Mouse (Mus musculus) frontal cortex, postnatal 25 days (tissue): ENCODE results near the gene Gm15217.

Experiments used
- DNase-seq, 2 experiments: peaks; one replicate each; pipeline ENCODE4 v3.0.0; 2022; ENCODE audit warnings: low spot score in 2 of 2

Gene Gm15217

GRCm38 (mm10) chr14:46379285-46379684, at the start of gene Gm15217:
Gene Gm15217, plus strand, starts transcription at chr14:46379414.
- DNase-seq = no peak

GRCm38 (mm10) chr14:46333421-46334237, 45.6 kb upstream of the Gm15217 start:
- DNase-seq = no peak

DNA sequence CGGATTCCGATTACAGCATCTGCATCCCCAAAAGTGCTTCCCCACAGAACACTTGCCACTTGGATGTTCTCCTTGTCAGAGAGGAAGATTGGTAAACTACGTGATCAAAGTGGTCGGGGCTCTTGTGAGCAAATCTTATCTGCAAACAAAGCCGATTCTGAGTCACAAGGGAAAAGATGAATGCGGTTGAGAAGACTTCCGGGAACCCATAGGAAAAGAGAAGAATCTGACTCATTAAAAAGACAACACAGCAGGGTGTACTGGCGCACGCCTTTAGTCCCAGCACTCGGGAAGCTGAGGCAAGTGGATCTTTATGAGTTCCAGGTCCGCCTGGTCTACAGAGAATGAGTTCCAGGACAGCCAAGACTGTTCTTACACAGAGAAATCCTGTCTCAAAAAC, 40.4 kb upstream of the Gm15217 start:
- no peak for DNase-seq

DNA sequence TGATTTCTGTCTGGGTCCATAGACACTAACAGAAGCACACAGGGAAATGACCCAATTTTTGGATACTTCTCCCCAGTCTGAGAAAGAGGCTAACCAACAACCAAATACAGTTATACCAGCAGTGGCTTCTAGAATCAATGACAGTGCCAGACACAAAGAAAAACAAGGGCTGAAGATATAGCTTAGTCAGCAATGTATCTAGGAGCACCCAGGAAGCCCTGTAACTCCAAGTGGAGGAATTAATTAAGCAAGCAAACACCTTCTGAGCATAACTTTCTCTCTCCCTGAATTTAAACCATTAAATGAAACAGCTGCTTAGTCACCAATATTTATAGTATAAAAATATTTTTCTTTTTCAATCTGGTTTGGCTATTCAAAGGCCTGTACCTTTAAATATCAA, 34.5 kb upstream of the Gm15217 start:
- no peak for DNase-seq

GRCm38 (mm10) chr14:46357286-46357685, 21.9 kb upstream of the Gm15217 start:
- DNase-seq = no peak

DNA sequence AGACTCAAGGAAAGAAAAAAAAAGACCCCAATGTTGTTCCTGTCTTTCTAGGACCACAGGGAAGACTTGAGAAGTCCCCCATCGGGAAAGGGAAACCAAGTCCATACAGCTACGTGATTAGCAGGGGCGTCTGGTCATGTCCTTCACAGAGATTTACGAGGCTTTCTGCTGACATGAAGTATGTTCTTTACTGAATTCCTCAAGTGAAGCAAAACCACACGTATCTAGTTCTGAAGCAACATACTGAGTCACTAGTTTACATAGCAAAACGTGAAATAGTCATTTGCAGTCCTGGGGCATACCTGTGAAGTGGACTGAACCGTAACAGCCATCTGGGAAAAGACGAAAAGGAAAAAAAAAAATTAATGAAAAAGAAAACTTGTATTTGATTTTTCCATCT, 21.5 kb upstream of the Gm15217 start:
- no peak for DNase-seq

GRCm38 (mm10) chr14:46363209-46363608, 16.0 kb upstream of the Gm15217 start:
- no peak for DNase-seq

- no peak for DNase-seq
Observed at GRCm38 (mm10) chr14:46372452-46372851, 6.8 kb upstream of the Gm15217 start.

- DNase-seq = no peak
Observed at GRCm38 (mm10) chr14:46375796-46376195, 3.4 kb upstream of the Gm15217 start.

GRCm38 (mm10) chr14:46380286-46380721, 1.1 kb downstream of the Gm15217 start:
- DNase-seq = no peak

GRCm38 (mm10) chr14:46381457-46381856, 2.2 kb downstream of the Gm15217 start:
- no peak for DNase-seq

DNA sequence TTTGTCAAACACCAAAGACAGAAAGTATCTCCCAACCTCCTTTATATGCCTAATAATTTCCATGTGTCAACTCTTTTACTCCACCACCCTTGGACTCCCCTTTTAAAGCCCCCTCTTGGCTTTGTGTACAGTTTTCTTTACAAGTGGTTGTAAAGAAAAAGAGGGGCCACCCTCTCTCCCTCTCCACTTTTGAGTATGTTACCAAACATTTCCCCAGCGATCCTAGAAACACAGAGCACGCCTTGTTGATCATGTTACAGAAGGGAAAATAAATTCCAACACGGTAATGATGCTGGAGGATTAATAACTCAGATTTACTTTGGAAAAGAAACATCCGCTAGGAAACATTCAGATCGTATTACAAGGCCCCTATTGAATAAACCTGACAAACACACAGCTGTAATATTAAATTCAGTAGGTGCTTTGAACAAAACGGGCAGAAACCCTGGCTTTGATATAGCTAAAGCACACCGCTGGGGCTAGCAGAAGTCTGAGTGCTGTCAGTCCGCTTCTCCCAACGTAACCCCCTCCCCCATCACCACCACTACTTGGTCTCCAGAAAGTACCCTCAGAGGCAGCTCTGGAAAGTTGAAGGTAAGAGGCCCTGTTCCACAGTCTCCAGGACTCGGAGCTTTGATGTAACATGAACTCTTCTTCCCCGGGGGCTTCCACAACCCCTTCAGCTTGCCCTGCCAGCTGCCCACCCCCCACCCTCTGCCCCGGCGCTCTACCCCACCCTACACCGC, 5.9 kb downstream of the Gm15217 start:
- no peak for DNase-seq

GRCm38 (mm10) chr14:46385701-46386477, 6.7 kb downstream of the Gm15217 start:
- no peak for DNase-seq

- DNase-seq = no peak
Observed at GRCm38 (mm10) chr14:46386478-46387356, 7.5 kb downstream of the Gm15217 start.

DNA sequence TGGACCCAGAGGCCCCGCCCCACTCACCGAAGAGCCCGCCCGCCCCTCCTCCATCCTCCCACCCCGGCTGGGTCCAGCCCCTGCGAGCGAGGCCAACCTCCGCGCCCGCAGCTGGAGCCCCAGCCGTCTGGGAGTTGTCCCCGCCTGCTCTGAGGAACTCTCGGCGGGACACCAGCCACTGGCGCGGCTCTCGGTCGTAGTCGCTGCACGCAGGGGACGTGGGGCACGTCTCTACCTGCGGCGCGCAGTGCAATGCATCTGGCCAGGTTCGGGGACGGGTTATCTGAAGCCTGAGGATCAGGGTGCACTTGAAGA, 8.1 kb downstream of the Gm15217 start:
- no peak for DNase-seq

- DNase-seq = no peak
Observed at GRCm38 (mm10) chr14:46387821-46388481, 8.7 kb downstream of the Gm15217 start.

DNA sequence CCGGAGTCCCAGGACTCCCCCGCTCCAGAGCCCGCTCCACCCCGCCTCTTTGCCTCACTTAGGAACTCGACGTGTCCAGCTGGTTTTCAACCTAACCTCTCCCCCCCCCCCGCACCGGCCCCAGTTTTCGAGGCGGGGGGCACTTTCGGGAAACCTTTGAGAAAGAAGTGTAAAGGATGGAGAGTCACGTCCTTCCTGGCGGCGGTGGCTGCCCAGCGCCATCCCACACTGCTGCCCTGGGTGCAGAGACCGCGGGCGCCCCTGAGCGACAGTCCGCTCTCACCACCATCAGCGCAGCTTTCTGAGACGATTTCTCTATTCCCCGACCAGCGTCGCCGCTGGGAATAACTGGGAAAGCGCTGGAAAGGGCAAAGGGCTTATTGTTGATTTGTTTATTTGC, 9.4 kb downstream of the Gm15217 start:
- no peak for DNase-seq

- DNase-seq = no peak
Observed at GRCm38 (mm10) chr14:46389438-46390248, 10.4 kb downstream of the Gm15217 start.

DNA sequence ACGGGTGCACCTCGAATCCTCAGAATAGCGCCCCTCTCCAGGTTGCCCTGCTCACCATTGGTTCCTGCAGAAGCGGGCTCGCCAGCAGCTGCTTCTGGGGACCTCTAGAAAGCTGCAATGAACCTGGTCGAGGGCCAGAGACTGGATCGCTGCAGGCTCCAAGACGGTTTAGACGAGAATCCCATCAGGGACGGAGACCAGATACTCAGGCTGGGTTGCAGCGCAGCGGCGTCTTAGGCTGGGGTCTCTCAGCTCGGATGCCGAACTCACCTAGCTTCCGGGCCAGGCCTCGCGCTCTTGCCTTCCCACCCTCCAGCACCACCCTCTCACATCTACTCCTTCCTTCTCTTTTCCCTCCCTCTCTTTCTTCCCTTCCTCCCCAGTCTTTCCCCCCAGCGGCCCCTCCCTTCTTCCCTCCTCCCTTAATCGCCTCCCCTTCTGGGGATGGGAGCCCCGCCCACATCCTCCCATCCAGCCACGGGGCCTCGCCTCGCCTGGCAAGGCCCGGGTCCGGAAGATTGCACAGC, 11.1 kb downstream of the Gm15217 start, which contains the start of gene Bmp4:
Bmp4 (minus strand) TSS at position 421 of the 527 bp plus-strand sequence.
- DNase-seq = no peak
